Mouse (Mus musculus) left cerebral cortex, adult 2 months (tissue): ENCODE data around the gene Dido1. TPM values are rescaled to one million over a fixed set of nuclear protein-coding genes. Genes with fewer than 3 reads are reported as not detected.

ENCODE experiments used
- DNase-seq, 2 experiments: peaks; one replicate each; pipeline ENCODE4 v3.0.0; 2021 to 2022; ENCODE audit warnings: low spot score in 2 of 2, mixed read lengths in 1 of 2; ENCODE audit errors: extremely low spot score in 1 of 2
- H3K27ac ChIP-seq: fragments of 200-600 bp; 2 replicates; pipeline ENCODE4 v1.8.1; 2022
- H3K4me3 ChIP-seq: fragments of 200-600 bp; 2 replicates; pipeline ENCODE4 v1.8.1; 2022
- CTCF ChIP-seq: fragments of 200-600 bp; IDR thresholded peaks from 2 replicates; pipeline ENCODE4 v1.8.1; 2022; ENCODE audit warnings: antibody characterized with exemption, mild to moderate bottlenecking, moderate library complexity
- intact Hi-C: fragments of 180-260 bp; cut with DNase I; formaldehyde crosslinking; loops from one replicate; pipeline ENCODE4 v1.15.1; 2025
- total RNA-seq, 2 experiments: library from RNA; stranded (reverse); gene quantifications; 2 replicates each; pipeline ENCODE4 v1.2.3; 2021

Dido1 gene
- total RNA-seq, 2 experiments from 2014 or later: 59.5 to 60.2 TPM

DNA sequence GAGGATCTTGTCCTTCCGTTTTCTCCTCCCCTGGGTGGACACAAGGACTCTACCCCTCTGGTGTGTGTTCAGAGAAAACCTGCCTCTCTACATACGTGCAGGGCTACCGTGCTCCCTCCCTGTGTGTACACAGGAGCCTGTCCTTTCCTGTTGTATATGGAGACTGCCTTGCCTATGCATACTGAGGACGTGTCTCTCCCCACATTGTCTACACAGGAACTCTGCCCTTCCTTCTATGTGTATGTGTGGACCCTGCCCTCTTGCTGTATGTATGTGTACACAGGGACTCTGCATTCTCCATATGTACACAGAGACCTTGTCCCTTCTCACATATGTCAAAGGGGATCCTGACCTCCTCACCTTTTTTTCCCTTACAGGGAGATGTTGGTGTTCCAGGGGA is 99.5 kb downstream of the Dido1 start:
- no peak for TF ChIP-seq CTCF
- intact Hi-C loops: no loop called here
- no peak overlapping the region for H3K4me3 ChIP-seq
- no peak overlapping the region for H3K27ac ChIP-seq
- no peak for DNase-seq

Other genes with a start within 250 kb of the Dido1 start
- 1 to 10 TPM; 6.0 to 7.9 TPM for gene Ntsr1, start 210.0 kb downstream of the Dido1 start, total RNA-seq
- gene Mrgbp, start 128.7 kb downstream of the Dido1 start, total RNA-seq: 10 to 100 TPM; 18.4 to 22.0 TPM
- gene Ogfr, start 120.8 kb downstream of the Dido1 start, total RNA-seq: 10 to 100 TPM; 30.7 to 35.5 TPM
- 1 to 10 TPM; 5.1 to 7.2 TPM for gene Col9a3, start 112.2 kb downstream of the Dido1 start, total RNA-seq
- gene Tcfl5, start 67.3 kb downstream of the Dido1 start, total RNA-seq: 1 to 10 TPM in 1 of 2 experiments, under 1 TPM in 1; 0.86 to 1.3 TPM
- 10 to 100 TPM; 62.9 to 65.5 TPM for gene Gid8, start 118 bp upstream of the Dido1 start, total RNA-seq
- under 1 TPM in 1 of 2 experiments, not detected in 1; 0.57 TPM for gene Slc17a9, start 15.3 kb upstream of the Dido1 start, total RNA-seq
- not detected for gene Bhlhe23, start 66.9 kb upstream of the Dido1 start, total RNA-seq
- 10 to 100 TPM; 50.5 to 60.8 TPM for gene Ythdf1, start 210.9 kb upstream of the Dido1 start, total RNA-seq
- gene Birc7, start 219.0 kb upstream of the Dido1 start, total RNA-seq: under 1 TPM in 1 of 2 experiments, not detected in 1; 0.23 TPM
- 10 to 100 TPM; 38.9 to 44.7 TPM for gene Nkain4, start 244.7 kb upstream of the Dido1 start, total RNA-seq